Mouse (Mus musculus) thymus, postnatal 25 days (tissue): Measurements from ENCODE around the gene Tgfb2.

Experiments
- DNase-seq: peaks from one replicate; pipeline ENCODE4 v3.0.0; 2022

Tgfb2 gene

DNA sequence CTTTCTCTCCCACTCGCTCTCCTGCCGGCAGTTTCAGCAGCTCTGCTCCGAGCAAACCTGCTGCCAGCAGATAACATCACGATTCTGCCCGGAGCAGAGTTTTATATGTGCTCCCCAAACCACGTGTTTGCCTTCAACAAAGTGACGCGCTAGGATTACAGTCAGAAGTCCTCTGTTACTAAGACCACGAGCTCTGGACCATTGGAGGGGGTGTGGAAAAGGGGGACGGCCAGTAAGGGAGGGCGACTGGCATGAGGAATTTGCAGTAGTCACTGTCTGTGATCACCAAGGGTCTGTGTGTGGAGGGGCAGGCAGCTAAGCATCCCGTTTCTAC lies at the start of gene Tgfb2:
Gene Tgfb2 (minus strand): TSS at position 75 of the 334 bp plus-strand sequence.
- no peak for DNase-seq

DNA sequence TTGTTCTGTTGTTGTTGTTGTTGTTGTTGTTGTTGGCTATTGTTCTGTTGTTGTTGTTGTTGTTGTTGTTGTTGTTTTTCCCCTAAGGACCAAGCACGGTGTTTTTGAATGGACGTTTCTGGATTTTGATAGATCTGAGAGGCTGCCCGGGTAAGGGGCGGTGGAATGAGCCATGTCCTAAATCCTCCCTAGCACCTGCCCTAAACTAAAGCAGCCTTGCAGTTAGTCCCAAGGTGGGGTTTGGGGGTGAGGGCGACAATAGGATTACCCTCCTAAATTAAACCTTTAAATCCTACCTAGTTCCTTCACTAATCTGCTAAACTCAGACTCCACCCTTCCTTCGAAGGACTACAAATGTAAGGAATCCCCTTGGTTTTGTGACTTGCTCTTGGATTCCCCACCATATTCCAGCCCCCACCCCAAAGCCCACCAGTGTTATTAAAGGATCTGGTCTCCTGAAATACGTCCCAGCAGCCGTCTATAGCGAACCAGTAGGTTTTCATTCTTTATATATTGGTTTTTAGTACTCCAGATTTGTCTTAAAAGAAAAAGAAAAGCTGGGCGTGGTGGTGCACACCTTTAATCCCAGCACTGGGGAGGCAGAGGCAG lies 44.0 kb upstream of the Tgfb2 start:
- no peak for DNase-seq

DNA sequence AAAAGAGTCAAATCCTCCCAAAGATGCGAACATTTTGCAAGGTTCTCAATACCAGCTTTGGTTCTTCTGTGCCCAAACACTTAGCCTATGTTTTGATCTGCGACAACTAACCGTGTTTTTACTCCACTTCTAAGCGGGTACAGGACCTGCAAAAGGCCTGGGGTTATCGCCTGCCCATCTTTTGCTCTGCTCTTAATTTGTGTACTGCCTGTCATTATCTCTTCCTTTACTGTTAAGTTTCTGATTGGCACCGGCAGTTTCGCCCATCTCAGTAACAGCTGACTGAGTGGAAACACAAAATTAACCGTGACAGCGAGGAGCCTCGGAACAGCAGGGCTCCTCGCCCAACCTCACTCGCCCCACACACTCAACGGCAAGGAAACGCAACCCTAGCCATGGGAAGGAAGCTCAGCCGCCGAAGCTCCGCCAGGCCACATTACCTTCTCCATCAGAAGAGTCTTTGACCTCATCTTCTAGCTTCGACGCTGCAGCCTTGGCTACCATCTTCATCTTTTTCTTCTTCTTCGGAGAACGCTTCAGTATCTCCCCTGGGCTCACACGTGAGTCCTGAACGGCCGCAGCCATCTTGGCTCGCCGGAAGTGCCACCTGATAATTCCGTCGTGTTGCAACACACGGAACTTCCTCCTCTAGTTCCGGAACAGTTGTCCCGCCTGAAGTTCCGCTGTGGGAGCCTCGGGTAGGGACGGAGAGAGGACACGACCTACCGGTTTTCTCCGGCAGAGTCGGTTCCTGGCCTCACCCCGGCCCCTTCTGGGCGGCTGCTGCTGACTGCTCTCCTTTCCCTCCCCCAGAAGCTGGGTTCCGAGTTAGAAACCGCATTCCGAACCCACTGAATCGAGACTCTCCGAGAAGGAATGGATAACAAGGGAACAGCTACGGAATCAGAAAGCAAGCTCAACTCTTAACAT lies 43.2 kb upstream of the Tgfb2 start, which contains the start of gene Rrp15:
Gene Rrp15 (minus strand): TSS at position 635 of the 930 bp plus-strand sequence.
- DNase-seq = peak; percentile 88

DNA sequence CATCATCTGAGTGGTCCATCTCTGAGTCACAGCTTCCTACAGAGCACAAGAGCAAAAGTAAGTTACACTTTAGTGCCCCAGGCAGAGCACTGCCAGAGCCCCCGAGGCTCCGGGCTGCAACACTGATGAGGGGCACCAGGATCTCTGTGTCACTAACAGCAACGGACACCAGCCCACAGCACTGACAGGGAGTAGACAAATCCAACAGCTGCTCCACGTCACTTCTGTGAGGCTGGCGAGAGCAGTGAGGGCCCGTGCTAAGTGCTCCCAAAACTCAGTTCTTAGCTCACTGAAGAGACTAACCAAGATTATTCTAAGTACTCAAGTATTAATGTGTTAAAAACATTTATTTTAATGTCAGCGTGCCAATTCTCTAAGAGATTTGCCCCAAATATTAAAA lies 34.0 kb upstream of the Tgfb2 start:
- no peak for DNase-seq

DNA sequence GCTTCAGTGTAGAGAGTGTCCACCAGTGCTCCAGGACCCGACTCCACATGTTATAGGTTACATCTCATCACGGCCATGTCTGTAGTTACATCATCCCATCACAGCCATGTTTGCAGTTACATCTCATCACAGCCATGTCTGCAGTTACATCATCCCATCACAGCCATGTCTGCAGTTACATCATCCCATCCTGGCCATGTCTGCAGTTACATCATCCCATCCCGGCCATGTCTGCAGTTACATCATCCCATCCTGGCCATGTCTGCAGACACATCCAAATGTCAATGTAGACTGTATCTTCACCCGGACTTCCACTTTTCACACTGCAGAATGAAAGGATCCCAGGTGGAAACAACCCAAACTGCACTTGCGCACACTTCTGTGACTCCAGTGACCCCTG lies 29.7 kb upstream of the Tgfb2 start:
- no peak for DNase-seq

DNA sequence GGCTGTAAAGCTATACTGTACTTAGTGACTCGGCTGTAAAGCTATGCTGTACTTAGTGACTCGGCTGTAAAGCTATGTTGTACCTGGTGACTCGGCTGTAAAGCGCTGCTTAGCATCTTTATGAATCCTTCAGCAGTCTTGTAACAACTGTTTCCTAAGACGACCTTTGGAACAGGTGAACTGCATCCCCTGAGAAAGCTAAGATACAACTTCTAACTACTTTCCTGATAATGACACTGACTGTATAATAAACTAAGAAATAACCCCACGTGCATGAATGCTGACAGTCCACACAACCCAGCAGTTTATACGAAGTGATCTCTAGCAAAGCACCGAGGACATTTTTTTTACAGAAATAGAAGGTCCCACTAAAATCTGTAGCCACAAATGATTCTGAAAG lies 27.3 kb upstream of the Tgfb2 start:
- no peak for DNase-seq

DNA sequence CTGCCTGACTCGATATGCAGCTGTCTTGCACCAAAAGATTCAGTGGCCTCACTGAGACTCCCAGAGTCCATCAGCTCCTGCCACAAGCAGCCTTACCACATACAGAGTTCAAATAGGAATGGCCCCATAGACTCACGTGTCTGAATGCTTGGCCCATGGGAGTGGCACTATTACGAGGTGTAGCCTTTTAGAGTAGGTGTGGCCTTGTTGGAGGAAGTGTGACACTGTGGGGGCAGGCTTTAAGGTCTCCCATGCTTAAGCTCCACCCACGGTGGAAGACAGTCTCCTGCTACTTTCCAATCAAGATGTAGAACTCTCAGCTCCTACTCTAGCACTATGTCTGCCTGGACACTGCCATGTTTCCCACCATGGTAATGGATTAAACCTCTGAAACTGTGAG lies 23.0 kb upstream of the Tgfb2 start:
- DNase-seq = no peak

DNA sequence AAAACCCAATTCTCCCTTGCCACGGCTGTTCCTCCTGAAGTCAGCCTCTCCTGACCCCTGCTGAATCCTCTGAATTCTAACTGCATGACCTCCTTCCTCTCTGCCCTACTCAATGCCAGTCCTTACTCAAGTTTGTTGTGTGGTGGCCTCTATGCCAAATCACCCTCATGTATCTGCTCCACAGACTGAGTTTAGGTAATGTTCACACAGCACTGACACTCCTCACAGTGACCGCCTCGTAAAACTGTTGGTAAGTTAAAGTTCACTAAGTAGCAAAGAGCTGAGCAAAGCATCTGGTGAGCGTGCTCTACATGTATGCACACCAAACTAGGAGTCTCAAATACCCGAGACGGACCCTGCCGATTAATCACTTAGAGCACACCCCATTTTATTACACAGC lies 20.3 kb upstream of the Tgfb2 start:
- no peak for DNase-seq

DNA sequence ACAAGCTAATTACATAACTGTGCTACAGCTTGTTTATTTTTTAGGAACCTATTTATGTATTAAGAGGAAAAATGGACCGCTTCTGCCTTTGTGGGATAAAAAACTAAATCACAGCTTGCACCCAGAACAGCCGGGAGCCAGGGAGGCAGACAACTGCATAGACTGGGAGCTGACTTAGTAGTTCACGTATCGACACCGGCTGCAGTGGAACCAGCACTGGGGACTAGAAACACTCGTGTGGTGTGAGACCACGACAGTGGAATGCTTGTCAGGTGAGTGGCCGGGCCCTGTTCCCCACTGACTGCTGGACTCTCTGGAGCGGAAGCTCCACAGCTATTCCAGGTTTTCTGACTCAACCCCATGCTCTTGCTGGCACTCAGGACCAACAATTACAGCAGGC lies 16.5 kb upstream of the Tgfb2 start:
- no peak for DNase-seq

DNA sequence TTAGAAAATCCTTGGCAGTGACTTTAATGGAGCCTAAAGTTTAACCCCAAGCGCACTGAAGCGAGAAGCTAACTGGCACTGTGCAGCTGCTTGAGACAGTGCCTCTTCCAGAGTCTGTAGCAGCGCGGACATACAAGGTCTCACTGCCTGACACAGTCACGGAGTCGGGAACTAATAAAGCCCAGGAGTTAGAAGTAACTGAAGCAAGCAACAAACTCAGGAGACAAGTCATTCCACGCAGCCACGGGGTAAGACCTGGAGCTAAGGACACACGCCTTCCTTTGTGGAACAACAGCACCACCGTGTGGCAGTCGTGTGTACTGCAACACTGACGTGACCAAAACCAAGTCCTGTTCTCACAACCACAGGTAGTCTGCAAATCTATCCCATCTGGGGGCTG lies 16.1 kb upstream of the Tgfb2 start:
- DNase-seq = peak; percentile 73

DNA sequence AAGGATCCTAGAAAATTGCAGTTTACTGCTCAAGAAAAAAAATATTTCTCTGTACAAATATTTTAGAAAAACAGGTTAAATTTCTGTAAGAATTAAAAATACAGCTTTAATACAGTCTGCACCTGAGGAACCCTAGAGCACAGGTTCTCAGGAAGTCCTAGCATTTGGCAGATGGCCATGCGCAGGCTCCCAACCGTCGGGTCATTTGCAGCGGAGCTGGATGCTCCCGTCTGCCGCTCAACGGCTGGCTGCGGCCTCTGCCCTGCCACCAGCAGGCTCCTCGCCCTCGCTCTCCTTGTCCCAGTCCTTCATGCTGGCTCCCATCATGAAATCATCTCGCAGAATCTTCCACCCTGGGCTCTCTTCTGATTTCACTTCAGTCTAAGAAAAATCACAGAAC lies 15.4 kb upstream of the Tgfb2 start:
- no peak for DNase-seq

DNA sequence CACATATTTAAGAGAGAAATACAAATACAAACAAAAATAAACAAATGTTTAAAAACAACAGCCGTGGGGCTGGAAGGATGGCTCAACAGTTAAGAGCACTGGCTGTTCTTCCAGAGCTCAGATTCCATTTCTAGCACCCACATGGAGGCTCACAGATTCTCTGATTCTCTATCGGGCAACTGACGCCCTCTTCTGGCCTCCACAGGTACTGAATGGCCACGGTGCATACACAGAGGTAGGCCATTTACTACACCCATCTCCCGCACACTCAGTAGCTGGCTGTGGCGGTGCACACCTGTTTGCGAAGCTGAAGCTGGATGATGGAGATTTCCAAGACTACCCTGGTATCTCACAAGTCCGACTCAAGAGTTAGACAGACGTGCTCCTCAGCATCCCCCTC lies 13.9 kb upstream of the Tgfb2 start:
- no peak for DNase-seq

DNA sequence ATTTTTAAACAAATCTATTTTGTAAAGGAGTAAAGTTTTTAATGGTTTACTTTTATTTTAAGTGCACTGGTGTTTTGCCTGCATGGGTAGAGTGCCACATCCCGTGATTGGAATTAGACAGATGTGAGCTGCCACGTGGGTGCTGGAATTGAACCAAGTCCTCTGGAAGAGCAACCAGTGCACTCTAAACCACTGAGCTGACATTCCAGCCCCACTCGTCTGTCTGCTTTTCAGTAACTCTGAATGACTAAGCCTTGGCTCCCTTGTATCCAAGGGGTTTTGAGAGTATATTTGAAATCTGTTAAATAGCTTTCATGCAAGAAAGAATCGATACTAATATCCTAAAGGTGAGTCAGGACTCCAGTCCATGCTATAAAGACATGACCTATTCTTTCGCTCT lies 13.1 kb upstream of the Tgfb2 start:
- no peak for DNase-seq

DNA sequence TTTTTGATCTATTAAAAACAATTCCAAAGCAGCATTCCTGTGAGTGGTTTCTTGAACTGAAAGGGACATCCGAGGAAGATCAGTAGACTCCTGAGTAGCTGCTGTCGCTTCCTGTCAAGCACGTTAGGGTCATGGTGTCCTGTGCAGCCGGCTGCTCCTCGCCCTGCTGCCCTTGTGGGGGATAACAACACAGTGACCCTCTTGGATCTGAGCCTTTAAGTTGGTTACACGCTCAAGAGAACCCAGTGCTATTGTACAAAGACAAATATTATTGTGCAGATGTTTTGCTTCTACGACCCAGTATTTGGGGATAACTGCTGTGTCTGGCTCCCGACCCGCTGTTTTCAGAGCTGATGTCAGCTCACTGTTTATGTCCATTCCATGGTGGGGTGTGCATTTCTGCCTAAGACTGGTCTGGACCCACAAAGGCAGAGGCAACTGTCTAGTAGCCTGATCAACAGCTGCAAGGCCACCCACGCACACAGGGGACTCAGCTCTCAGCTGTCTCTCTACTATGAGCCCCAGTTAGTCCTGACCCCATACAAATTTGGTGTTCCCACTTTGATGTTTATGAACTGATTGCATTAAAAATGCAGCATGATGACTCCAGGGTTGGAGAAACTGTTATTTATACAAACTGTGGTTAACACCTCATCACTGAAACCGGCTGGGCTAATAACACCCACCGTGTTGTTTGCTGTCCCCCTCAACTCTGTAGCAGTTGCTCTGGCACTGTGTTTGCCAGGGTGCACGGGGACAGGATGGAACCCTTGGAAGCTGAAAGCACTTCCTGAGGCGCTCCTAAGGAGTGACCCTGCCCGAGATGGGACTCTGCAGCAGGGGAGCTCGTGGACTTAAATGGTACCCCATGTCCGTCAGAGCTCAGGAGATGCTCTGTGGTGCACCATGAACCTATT lies 9.4 kb upstream of the Tgfb2 start:
- DNase-seq = no peak

DNA sequence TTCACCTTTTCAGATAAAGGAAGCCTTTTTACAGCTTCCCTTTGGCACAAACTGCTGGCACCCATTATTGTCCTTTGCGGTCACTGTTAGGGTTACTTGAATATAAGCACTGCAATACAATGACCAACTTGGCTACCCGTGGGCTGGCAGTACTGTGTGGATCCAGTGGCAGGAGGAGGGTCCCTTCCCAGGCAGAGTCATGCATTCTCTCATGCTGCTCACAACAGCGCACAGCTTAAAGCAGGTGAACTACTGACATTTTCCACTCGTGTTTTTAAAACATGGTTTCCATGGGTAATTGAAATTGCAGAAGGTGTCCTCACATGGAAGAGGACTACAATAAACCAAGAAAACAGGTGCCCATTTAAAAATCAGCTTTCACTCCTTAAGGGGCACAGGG lies 8.4 kb upstream of the Tgfb2 start:
- no peak for DNase-seq

DNA sequence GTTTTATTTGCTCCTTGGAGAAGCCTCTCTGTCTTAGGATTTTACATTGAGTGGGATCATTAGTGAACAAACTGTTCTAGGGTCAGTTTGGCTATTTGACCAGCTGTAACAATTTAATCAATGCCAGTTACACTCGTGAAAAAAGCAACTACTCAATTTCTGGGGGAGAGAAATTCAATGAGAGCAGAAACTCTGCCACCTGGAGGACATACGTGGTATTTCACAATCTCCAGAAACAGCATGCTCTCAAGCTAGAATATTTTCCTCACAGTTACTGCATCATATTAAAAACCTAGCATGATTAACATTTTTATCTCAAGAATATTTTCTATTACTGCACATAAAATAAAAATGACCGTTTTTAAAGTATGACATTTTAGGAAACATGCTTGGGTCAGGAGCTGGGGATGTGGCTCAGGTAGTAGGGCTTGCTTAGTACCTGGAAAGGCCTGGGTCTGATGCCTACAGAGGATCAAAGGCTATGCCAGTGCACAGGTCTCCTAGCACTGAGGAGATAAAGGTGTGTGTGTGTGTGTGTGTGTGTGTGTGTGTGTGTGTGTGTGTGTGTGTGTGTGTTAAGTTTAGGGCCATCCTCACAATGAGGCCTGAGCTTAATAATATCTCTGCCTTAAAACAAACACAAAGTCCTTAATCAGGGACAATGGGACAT lies 7.1 kb upstream of the Tgfb2 start:
- no peak for DNase-seq

DNA sequence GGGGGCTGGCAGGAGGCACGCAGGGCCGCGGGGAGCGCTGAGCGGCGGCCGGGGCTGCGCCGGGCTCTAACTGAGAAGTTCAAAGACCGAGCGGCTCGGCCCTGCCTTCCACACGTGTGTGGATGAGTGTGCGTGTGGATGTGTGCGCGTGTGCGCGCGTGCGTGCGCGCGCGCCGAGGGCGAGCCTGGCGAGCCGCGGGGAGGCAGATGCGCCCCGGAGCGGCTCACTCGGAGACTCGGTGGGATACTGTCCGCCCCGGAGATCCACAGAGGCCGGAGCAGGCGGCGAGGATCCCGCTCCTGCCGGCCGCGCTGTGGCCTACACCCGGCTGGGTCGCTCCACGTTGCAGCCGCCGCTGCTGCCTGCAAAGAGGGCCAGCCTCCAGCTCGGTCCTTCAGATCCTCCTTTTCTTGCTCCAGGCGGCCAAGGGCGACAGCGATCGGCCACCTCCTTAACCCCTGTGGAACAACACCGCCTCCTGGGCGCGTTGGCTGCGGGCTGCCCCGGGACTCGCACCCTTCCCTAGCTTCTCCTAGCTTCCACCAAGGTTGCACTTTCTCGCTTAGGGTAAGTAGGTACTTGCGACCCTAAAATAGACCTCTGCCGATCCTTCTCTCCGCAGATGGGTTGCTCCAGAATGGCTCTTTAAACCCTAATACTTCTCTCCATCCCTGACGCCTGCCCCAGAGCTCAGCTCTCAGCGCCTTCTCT lies 430 bp downstream of the Tgfb2 start:
- DNase-seq = peak; percentile 4

DNA sequence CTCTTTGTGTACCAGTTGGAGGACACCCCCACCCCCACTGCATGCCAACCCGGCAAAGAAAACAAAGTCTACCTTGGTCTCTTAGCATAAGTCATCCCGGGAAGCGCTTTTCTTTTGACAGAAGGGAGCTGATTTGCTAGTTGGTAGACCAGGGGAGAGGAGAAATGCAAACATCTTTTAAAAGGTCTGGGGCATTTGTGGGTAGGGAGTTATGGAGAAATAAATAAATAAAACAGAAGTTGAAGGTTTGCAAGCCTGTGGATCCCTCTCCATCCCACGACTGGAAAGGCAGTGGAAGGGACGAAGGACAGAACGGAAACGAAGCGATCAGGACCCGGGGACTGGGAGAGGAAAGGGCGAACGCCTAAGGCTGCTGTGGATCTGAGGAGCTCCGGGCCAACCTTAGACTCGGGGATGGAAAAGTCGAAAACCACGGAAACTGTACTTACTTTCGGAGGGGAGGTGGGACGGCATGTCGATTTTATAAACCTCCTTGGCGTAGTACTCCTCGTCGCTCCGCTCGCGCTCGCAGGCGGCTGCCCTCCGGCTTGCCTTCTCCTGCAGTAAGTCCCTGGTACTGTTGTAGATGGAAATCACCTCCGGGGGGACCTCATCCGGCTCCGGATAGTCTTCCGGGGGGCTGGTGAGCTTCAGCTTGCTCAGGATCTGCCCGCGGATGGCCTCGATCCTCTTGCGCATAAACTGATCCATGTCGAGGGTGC lies 1.6 kb downstream of the Tgfb2 start:
- peak; percentile 3 for DNase-seq

DNA sequence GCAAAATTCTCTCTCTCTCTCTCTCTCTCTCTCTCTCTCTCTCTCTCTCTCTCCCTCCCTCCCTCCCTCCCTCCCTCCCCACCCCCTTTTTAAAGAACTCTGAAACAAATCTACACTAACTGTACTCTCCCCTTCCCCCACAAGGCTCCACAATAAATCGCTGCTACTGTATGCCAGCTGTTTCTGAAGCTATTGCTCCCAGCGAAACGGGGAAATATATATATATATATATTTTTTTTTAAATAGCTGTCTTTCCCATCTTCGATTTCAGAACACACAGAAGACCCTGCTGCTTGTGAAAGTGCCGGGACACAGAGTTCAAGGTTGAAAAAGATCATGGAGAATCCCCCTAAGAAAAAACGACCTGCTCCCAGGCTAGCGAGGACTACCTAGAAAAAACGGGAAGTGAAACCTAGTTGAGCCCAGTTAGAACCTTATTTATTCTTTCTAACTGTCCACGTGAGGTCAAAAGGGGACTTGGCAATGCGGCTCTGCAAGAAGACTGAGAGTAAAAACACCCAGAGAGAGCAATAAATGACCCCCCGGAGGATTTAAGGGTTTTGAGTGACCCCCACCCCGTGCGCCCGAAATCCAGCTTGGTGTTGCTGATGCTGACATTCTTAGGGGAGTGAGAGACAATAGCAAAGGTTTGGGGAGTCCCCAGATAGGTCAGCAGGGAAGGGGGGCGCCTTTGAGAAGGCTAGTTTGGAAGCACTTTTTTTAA lies 2.4 kb downstream of the Tgfb2 start:
- DNase-seq = no peak

DNA sequence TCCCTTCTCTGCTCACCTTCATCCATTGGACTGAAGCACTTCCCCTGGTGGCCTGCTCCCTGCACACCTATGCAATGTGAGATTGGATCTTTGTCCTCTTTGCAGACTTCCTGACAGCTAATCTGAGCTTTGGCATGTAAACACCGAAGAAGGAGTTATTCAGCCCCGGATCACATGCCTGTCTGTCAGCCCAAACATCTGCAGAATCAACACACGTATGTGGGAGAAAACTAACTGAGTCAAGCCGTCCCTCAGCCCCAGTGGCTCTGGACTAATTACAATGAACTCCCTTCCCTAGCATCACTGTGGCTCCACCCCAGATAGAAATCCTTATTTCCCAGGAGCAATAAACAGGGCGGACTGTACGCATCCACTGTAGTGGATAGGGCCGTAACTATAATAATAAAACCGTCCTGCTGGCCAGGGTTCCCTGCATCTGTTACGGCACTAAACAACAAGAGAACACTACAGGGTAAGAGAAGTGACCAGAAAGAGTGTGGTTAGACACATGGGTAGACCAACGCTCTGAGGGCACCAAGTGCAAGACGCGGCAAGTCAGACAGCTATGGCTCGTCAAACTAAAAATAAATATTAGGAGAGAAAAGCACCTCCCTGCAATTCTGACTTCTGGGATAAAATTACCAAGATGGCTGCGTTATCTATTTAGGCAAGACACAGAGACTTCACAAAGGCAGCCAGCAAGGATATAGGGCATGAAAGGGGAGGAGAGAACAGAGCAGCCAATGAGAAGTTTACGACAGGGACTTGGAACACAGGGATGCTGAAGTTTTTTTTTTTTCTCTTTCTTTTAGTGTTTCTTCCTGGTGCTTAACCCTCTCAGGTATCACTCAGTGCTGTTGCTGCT lies 3.2 kb downstream of the Tgfb2 start:
- no peak for DNase-seq
